Mouse (Mus musculus) thymus, adult 2 months (tissue): Measurements from ENCODE around the gene St6gal1. TPM values are rescaled to one million over a fixed set of nuclear protein-coding genes. Genes with fewer than 3 reads are reported as not detected.

Experiments
- DNase-seq: peaks from one replicate; pipeline ENCODE4 v3.0.0; 2021
- H3K27ac ChIP-seq: fragments of 200-500 bp; 2 replicates; pipeline ENCODE4 v1.5.1; 2012; ENCODE audit warnings: low read length, control low read depth; ENCODE audit not compliant: control insufficient read depth, insufficient read depth
- H3K27me3 ChIP-seq: fragments of 200-500 bp; 2 replicates; pipeline ENCODE4 v1.6.1; 2012; ENCODE audit warnings: mild to moderate bottlenecking, low read length, moderate library complexity, mixed read lengths; ENCODE audit not compliant: control insufficient read depth, insufficient read depth
- H3K36me3 ChIP-seq: fragments of 200-500 bp; 2 replicates; pipeline ENCODE4 v1.6.1; 2012; ENCODE audit warnings: mild to moderate bottlenecking, low read length, moderate library complexity; ENCODE audit not compliant: control insufficient read depth, insufficient read depth
- H3K4me1 ChIP-seq: fragments of 200-500 bp; replicated peaks from 2 replicates; pipeline ENCODE4 v1.6.1; 2012; ENCODE audit warnings: low read length; ENCODE audit not compliant: control insufficient read depth, insufficient read depth
- H3K4me3 ChIP-seq: fragments of 200-500 bp; 2 replicates; pipeline ENCODE4 v1.5.1; 2012; ENCODE audit warnings: mild to moderate bottlenecking, low read length, control low read depth, moderate library complexity; ENCODE audit not compliant: control insufficient read depth, insufficient read depth
- CTCF ChIP-seq: fragments of 200-500 bp; IDR thresholded peaks from 2 replicates; pipeline ENCODE4 v1.5.1; 2012; ENCODE audit warnings: mild to moderate bottlenecking, control low read depth, low read length, moderate library complexity, borderline replicate concordance; ENCODE audit not compliant: control insufficient read depth, poor library complexity, insufficient read depth; ENCODE audit errors: extremely low read depth
- POLR2A ChIP-seq: fragments of 200-500 bp; IDR thresholded peaks from 2 replicates; pipeline ENCODE4 v1.6.1; 2012; ENCODE audit warnings: mild to moderate bottlenecking, low read length, control low read depth, moderate library complexity; ENCODE audit not compliant: control insufficient read depth, poor library complexity, insufficient read depth; ENCODE audit errors: extremely low read depth
- WGBS: fragments of 180-500 bp; shearing (Covaris S2); methylation state at CpG from one replicate; pipeline ENCODE4 v1.1.7; 2018; 5-methylcytosine and 5-hydroxymethylcytosine counted together
- polyA plus RNA-seq: library from polyadenylated mRNA; depleted of rRNA; stranded (reverse); fragments of >200 nt; gene quantifications from 2 replicates; pipeline ENCODE4 v1.2.3, GENCODE M21; 2012

Gene St6gal1
- polyA plus RNA-seq, 1 experiment = 33.2 TPM

GRCm38 (mm10) chr16:23309080-23309479, 84.5 kb downstream of the St6gal1 start:
- no peak overlapping the region for H3K4me3 ChIP-seq
- H3K36me3 ChIP-seq = no peaks in the 10 kb centered on the region
- 83% methylated on average over 4 of the region's 4 CpGs for WGBS
- peaks cover 17% of the 10 kb centered on the region for H3K4me1 ChIP-seq
- no peak for TF ChIP-seq CTCF
- TF ChIP-seq POLR2A = no peak
- DNase-seq = no peak
- no peak overlapping the region for H3K27ac ChIP-seq
- no peaks in the 10 kb centered on the region for H3K27me3 ChIP-seq

GRCm38 (mm10) chr16:23312604-23313003, 88.1 kb downstream of the St6gal1 start:
- Histone ChIP-seq H3K36me3 (no peaks in the 10 kb centered on the region), H3K27me3 (no peaks in the 10 kb centered on the region), H3K27ac (no peak overlapping the region), H3K4me3 (no peak overlapping the region), H3K4me1 (peaks cover 13% of the 10 kb centered on the region)
- DNase-seq = no peak
- TF ChIP-seq POLR2A (no peak), CTCF (no peak)
- 97% methylated on average over 9 of the region's 9 CpGs for WGBS

GRCm38 (mm10) chr16:23314790-23315189, 90.2 kb downstream of the St6gal1 start:
- Histone ChIP-seq H3K4me3 (no peak overlapping the region), H3K27me3 (no peaks in the 10 kb centered on the region), H3K36me3 (no peaks in the 10 kb centered on the region), H3K27ac (no peak overlapping the region), H3K4me1 (peaks cover 8% of the 10 kb centered on the region)
- DNase-seq = no peak
- WGBS = 29% methylated on average over 7 of the region's 7 CpGs
- no peak for TF ChIP-seq POLR2A
- TF ChIP-seq CTCF = no peak

GRCm38 (mm10) chr16:23317411-23318047, 93.0 kb downstream of the St6gal1 start:
- H3K27me3 ChIP-seq = no peaks in the 10 kb centered on the region
- DNase-seq = no peak
- H3K4me1 ChIP-seq = peaks cover 9% of the 10 kb centered on the region
- H3K27ac ChIP-seq = no peak overlapping the region
- no peak for TF ChIP-seq CTCF
- no peak for TF ChIP-seq POLR2A
- peaks cover 8% of the 10 kb centered on the region; the same call in 1 of the 2 replicates for H3K36me3 ChIP-seq
- 97% methylated on average over 7 of the region's 7 CpGs for WGBS
- no peak overlapping the region for H3K4me3 ChIP-seq

- Histone ChIP-seq H3K4me1 (peaks cover 13% of the 10 kb centered on the region), H3K36me3 (peaks cover 8% of the 10 kb centered on the region; the same call in 1 of the 2 replicates), H3K27ac (no peak overlapping the region), H3K4me3 (no peak overlapping the region), H3K27me3 (no peaks in the 10 kb centered on the region)
- DNase-seq = no peak
- WGBS = 92% methylated on average over 3 of the region's 3 CpGs
- TF ChIP-seq POLR2A (no peak), CTCF (no peak)
These were observed 95.5 kb downstream of the St6gal1 start for GRCm38 (mm10) chr16:23320025-23320424.

GRCm38 (mm10) chr16:23320579-23320978, 96.0 kb downstream of the St6gal1 start:
- H3K4me3 ChIP-seq = no peak overlapping the region

More at GRCm38 (mm10) chr16:23320579-23320978, 96.0 kb downstream of the St6gal1 start:
- no peak overlapping the region for H3K27ac ChIP-seq
- peaks cover 16% of the 10 kb centered on the region for H3K4me1 ChIP-seq
- TF ChIP-seq CTCF (no peak), POLR2A (no peak)
- DNase-seq = no peak
- H3K36me3 ChIP-seq = peaks cover 8% of the 10 kb centered on the region; the same call in 1 of the 2 replicates
- WGBS = 86% methylated on average over 6 of the region's 6 CpGs
- no peaks in the 10 kb centered on the region for H3K27me3 ChIP-seq
